Mouse (Mus musculus) forebrain, embryonic 11.5 days (tissue): Measurements from ENCODE around the gene Arap2. TPM values are rescaled to one million over a fixed set of nuclear protein-coding genes. Genes with fewer than 3 reads are reported as not detected.

Experiments used
- ATAC-seq: fragments of 200-750 bp; cut with Nextera tagmentation; replicated peaks from 2 replicates; pipeline ENCODE4 v1.8.0; 2017; ENCODE audit warnings: moderate TSS enrichment; ENCODE audit not compliant: low FRiP score
- DNase-seq: peaks from one replicate; pipeline ENCODE4 v3.0.0-alpha.2; 2017; ENCODE audit warnings: low spot score
- H3K27ac ChIP-seq: fragments of 300-500 bp; sonication (generic); 2 replicates; pipeline ENCODE4 v1.5.1; 2014; ENCODE audit warnings: low read depth, low read length
- H3K27me3 ChIP-seq: fragments of 300-500 bp; sonication (generic); 2 replicates; pipeline ENCODE4 v1.6.1; 2014; ENCODE audit warnings: mild to moderate bottlenecking, low read length, mixed read lengths; ENCODE audit not compliant: control insufficient read depth, insufficient read depth
- H3K36me3 ChIP-seq: fragments of 300-500 bp; sonication (generic); 2 replicates; pipeline ENCODE4 v1.6.1; 2014; ENCODE audit warnings: mild to moderate bottlenecking, low read length, moderate library complexity, mixed read lengths; ENCODE audit not compliant: control insufficient read depth, insufficient read depth
- H3K4me1 ChIP-seq: fragments of 300-500 bp; sonication (generic); replicated peaks from 2 replicates; pipeline ENCODE4 v1.6.1; 2014; ENCODE audit warnings: low read length, mixed read lengths; ENCODE audit not compliant: control insufficient read depth, insufficient read depth
- H3K4me2 ChIP-seq: fragments of 300-500 bp; sonication (generic); 2 replicates; pipeline ENCODE4 v1.6.1; 2014; ENCODE audit warnings: low read depth, mild to moderate bottlenecking, low read length, moderate library complexity, mixed read lengths; ENCODE audit not compliant: severe bottlenecking
- H3K4me3 ChIP-seq: fragments of 300-500 bp; sonication (generic); 2 replicates; pipeline ENCODE4 v1.5.1; 2014; ENCODE audit warnings: low read depth, low read length
- H3K9ac ChIP-seq: fragments of 300-500 bp; sonication (generic); 2 replicates; pipeline ENCODE4 v1.6.1; 2014; ENCODE audit warnings: low read length
- H3K9me3 ChIP-seq: fragments of 300-500 bp; sonication (generic); 2 replicates; pipeline ENCODE4 v1.6.1; 2016; ENCODE audit warnings: low read length, mixed read lengths; ENCODE audit not compliant: control insufficient read depth
- WGBS: fragments of 180-500 bp; shearing (Covaris S2); extraction: QIAGEN DNeasy Blood & Tissue Kit; methylation state at CpG from one replicate; pipeline ENCODE4 v1.1.7; 2014; 5-methylcytosine and 5-hydroxymethylcytosine counted together
- polyA plus RNA-seq: library from polyadenylated mRNA; unstranded; fragments of >200 nt; fragmentation: Nextera tagmentation; extraction: Ambion mirVana; gene quantifications from 2 replicates; pipeline ENCODE4 v1.2.1, GENCODE M21; 2014

The Arap2 gene
- polyA plus RNA-seq, 1 experiment from 2014 or later: 1.0 TPM

DNA sequence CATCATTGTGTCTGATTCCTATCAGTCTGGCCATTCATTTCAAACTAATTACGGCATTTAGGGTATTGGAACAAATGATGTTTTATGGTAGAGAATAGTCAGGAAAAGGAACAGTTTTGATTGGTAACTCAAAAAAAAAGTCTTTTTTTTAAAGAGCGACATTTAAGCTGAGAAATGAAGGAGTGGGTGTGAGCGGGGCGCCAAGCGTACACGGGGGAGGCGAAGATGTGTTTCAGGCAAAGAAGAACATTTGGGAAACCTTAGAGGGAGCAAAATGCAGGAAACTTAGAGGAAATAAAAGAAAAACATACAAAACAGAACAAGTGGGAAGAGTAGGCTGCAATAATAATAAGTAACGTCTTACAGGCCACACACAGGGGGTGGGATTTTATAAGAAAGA lies 11.8 kb upstream of the Arap2 start:
- no peak overlapping the region for H3K27ac ChIP-seq
- H3K4me3 ChIP-seq: no peak overlapping the region
- no peaks in the 10 kb centered on the region for H3K9me3 ChIP-seq
- DNase-seq (no peak), ATAC-seq (no peak)
- no peak overlapping the region for H3K9ac ChIP-seq
- no peaks in the 10 kb centered on the region for H3K4me1 ChIP-seq
- WGBS: 89% methylated on average over 8 of the region's 8 CpGs
- no peaks in the 10 kb centered on the region for H3K27me3 ChIP-seq
- no peaks in the 10 kb centered on the region for H3K36me3 ChIP-seq
- H3K4me2 ChIP-seq: no peak overlapping the region

DNA sequence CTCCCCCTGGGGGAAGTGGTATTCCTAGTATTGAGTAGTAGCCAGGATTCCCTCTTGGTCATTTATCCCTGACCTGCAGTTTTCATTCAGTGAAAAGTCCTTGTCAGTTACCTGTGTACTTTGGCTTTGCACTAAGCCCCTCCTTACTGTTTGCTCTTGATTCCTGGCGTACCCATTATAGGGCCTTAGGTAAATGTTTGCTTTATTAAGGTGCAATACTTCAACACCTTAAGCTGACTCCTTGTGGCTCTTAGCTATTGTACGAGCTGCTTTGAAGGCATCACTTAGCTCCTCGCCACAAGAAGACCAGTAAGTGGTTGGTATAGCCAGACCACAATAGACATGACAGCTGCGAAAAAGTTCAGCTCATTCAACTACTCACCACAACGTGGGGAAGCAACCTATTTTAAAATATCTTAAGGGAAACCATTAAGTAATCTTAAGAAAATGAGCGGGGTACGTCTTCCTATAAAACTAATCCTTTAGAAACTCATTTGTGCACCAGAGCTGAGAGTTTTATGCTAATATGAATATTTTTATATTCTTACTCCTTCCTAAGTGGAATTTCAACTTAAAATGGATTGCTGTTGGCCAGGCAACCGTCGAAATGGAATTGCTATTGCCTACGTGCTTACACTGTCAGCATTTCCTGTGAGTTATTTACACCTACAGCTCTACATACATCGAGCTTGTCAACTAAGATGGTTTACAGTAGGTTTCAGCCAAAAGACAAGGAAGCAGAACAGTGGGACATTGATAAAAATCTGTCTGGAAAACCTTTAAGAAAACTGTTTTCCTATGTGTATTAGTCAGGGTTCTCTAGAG lies 6.0 kb upstream of the Arap2 start:
- no peak overlapping the region for H3K4me3 ChIP-seq
- no peaks in the 10 kb centered on the region for H3K36me3 ChIP-seq
- no peaks in the 10 kb centered on the region for H3K4me1 ChIP-seq
- WGBS: 91% methylated on average over 11 of the region's 11 CpGs
- DNase-seq (no peak), ATAC-seq (no peak)
- H3K9me3 ChIP-seq: no peaks in the 10 kb centered on the region
- H3K27ac ChIP-seq: no peak overlapping the region
- H3K9ac ChIP-seq: no peak overlapping the region
- no peaks in the 10 kb centered on the region for H3K27me3 ChIP-seq
- H3K4me2 ChIP-seq: no peak overlapping the region

DNA sequence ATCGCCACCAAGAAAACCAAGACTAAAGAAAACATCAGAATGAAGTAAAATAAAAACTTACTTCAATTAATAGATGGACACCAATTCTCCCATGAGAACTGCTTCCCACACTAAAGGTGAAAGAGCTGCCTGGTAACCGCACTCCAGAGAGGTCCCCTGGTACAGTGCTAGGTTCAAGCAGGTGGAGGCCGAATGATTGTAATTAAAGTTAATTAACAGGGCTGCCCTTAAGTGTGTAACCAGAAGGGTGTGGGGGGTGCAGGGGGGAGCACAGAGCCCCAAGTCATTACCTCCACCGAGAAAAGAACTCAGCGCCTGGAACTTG lies 538 bp downstream of the Arap2 start:
- H3K27ac ChIP-seq: no peak overlapping the region
- ATAC-seq (peak; percentile 45; the same call in 1 of the 2 replicates), DNase-seq (no peak)
- WGBS: 14% methylated on average over 5 of the region's 5 CpGs
- H3K4me2 ChIP-seq: peak overlapping the region; percentile 85
- peaks cover 3% of the 10 kb centered on the region; the same call in 1 of the 2 replicates for H3K27me3 ChIP-seq
- H3K36me3 ChIP-seq: no peaks in the 10 kb centered on the region
- no peaks in the 10 kb centered on the region for H3K9me3 ChIP-seq
- H3K9ac ChIP-seq: peak overlapping the region; percentile 59; the same call in 1 of the 2 replicates
- H3K4me3 ChIP-seq: peak overlapping the region; percentile 66
- H3K4me1 ChIP-seq: 0 out of 2 replicates have a peak, but pooled peaks cover 2% of the 10 kb centered on the region

DNA sequence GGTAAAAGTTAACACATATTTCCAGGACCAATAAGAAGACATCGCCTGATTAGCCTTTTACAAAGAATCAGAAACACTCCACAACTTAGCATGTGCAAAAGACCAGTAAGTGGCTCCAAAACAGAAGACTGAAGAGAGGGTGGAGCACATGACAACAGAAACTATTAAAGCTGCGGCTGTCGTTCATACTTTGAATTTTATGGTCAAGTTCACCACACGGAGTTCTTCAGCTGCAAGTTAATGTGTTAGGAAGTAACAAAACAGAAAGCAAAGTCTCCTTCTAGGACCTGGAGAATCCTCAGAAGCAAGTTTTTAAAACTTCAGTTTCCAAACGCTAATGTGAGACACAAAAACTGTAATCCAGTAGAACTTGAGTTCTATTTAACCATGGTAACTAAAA lies 1.8 kb downstream of the Arap2 start:
- no peaks in the 10 kb centered on the region for H3K36me3 ChIP-seq
- H3K27ac ChIP-seq: no peak overlapping the region
- no peak overlapping the region for H3K9ac ChIP-seq
- no peaks in the 10 kb centered on the region for H3K9me3 ChIP-seq
- WGBS: 80% methylated on average over 5 of the region's 5 CpGs
- 0 out of 2 replicates have a peak, but pooled peaks cover 2% of the 10 kb centered on the region for H3K4me1 ChIP-seq
- peaks cover 3% of the 10 kb centered on the region; the same call in 1 of the 2 replicates for H3K27me3 ChIP-seq
- no peak for ATAC-seq
- no peak overlapping the region for H3K4me3 ChIP-seq
- DNase-seq: no peak
- no peak overlapping the region for H3K4me2 ChIP-seq

DNA sequence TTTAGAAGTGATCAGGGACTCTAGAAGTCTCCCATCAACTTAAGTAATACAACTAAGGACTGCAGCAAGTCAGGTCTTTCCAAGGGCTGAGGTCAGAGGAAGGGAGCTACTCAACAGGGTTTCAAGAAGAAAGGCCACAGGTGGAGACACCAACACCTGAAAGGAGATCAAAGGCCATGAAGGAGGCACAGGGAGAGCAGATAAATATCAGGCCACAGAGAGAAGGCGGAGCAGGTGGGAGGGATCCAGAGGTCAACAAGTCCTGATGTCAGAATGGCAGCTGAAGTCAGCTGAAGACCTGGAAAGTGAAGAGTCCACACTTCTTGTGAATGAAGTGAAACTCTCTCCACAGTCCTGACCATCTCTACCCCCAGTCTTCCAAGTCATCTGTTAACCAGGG lies 2.9 kb downstream of the Arap2 start:
- no peak for ATAC-seq
- WGBS: 88% methylated on average over 1 of the region's 1 CpGs
- peaks cover 3% of the 10 kb centered on the region; the same call in 1 of the 2 replicates for H3K27me3 ChIP-seq

DNA sequence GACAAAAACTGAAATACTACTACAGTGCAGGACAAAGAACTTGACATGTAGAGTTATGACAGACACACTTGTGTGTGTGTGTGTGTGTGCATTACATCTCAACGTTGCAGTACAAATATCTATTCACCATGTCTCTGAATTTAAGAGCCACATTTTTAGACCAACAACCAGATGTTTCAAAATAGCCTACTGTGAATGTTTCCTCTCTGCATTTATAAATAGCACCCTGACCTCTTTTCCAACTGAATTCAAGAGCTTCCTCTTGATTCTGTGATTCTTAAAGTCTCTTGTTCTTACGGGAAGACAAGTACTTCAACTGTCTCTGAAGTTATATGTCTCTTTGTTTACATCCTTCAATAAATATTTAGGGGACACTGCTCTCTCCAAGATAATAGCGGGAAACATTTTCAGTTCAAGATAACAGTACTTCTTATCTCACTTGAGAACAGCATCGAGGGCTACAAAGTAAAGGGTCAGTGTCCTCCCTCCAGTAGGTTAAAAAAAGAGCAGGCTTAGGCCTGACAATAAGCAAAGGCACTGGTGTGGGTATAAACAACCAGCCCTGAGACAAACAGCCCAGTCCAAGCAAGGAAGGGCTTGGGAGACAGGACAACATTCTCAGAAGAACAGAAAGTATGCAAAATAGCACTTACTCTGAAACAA lies 3.5 kb downstream of the Arap2 start:
- Histone ChIP-seq H3K4me2 (no peak overlapping the region), H3K27me3 (peaks cover 3% of the 10 kb centered on the region; the same call in 1 of the 2 replicates), H3K9ac (no peak overlapping the region), H3K27ac (no peak overlapping the region), H3K4me3 (no peak overlapping the region), H3K4me1 (0 out of 2 replicates have a peak, but pooled peaks cover 2% of the 10 kb centered on the region), H3K36me3 (no peaks in the 10 kb centered on the region), H3K9me3 (no peaks in the 10 kb centered on the region)
- ATAC-seq: no peak
- 80% methylated on average over 4 of the region's 4 CpGs for WGBS
- no peak for DNase-seq

More for the DNA sequence above, 2.9 kb downstream of the Arap2 start:
- H3K9ac ChIP-seq: no peak overlapping the region
- DNase-seq: no peak
- no peak overlapping the region for H3K27ac ChIP-seq
- no peaks in the 10 kb centered on the region for H3K9me3 ChIP-seq
- H3K4me2 ChIP-seq: no peak overlapping the region
- no peaks in the 10 kb centered on the region for H3K36me3 ChIP-seq
- 0 out of 2 replicates have a peak, but pooled peaks cover 2% of the 10 kb centered on the region for H3K4me1 ChIP-seq
- H3K4me3 ChIP-seq: no peak overlapping the region

DNA sequence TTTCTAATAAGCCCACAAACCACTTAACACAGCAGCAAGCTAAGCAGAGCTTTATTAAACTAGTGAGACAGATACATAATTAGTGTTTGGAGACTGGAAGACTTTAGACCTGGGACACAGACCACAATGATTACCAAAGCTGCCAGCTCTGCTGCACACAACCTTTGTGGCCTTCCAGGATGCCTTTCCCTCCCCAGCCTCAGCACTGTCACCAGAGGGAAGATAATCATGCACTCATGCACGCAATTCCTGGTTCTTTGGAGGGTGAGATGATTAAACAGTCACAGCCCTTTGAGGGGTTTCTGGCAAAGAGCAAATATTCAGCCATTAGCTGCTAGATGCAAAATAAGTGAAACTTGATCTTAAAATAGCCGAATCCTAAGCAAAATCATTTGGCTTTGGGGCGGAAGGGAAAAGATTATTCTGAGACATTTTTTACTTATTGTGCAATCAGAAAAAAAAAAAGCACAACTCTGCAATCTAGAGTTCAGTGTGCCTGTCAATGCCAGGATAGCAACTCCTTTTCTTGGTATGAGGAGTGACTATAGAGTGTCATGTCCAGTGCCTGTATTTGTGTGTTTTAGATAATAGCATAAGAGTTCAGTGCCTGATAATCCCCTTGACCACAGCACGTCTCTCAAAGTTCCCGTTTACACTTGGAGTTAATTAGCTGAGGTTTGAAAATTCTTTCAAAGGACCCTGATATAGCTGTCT lies 5.0 kb downstream of the Arap2 start:
- H3K36me3 ChIP-seq: no peaks in the 10 kb centered on the region
- no peak overlapping the region for H3K4me3 ChIP-seq
- WGBS: 49% methylated on average over 5 of the region's 5 CpGs
- H3K27me3 ChIP-seq: no peaks in the 10 kb centered on the region
- H3K9ac ChIP-seq: no peak overlapping the region
- no peak for ATAC-seq
- no peak overlapping the region for H3K27ac ChIP-seq
- no peaks in the 10 kb centered on the region for H3K9me3 ChIP-seq
- H3K4me1 ChIP-seq: 0 out of 2 replicates have a peak, but pooled peaks cover 2% of the 10 kb centered on the region
- H3K4me2 ChIP-seq: no peak overlapping the region
- no peak for DNase-seq

DNA sequence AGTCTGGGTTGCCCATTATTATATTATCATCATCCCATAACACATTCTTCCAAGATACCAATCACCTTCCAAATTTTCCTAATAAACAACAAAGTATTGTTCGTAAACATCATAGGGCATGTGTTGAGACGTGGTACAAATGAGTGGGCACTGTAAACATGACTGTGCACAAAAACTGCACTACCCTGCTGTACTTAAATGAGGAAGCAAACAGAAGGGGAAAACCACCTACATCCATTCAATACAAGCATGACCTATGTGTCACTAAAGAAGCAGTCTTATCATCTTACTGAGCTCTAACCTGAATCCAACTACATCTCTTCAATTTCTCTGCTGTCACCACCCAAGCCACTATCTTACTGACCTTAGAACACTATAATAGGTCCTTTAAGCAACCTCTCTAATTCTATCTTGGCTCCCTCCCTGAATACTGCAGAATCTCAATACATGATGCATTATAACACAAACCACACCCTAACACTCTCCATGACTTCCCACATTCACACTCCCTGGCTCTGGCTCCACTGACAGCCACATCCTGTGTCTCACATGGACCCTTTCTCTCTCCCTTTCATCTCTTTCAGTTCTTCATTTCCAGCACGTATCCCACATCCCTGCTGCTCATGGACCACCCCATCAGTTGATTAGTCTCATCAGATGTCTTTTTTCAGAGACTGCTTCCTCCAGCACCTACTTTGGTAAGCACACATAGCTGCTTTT lies 10.0 kb downstream of the Arap2 start:
- no peak overlapping the region for H3K27ac ChIP-seq
- H3K27me3 ChIP-seq: no peaks in the 10 kb centered on the region
- no peak overlapping the region for H3K4me2 ChIP-seq
- no peaks in the 10 kb centered on the region for H3K36me3 ChIP-seq
- no peaks in the 10 kb centered on the region for H3K9me3 ChIP-seq
- H3K4me1 ChIP-seq: no peaks in the 10 kb centered on the region
- no peak overlapping the region for H3K9ac ChIP-seq
- ATAC-seq: no peak
- 89% methylated on average over 3 of the region's 3 CpGs for WGBS
- no peak overlapping the region for H3K4me3 ChIP-seq
- no peak for DNase-seq
